Mouse (Mus musculus) adrenal gland, postnatal 14 days (tissue): ENCODE results near the gene Poc1b. TPM values are rescaled to one million over a fixed set of nuclear protein-coding genes. Genes with fewer than 3 reads are reported as not detected.
A peak's percentile ranks its signal among the peaks of the same experiment; 100 is the strongest.

ENCODE experiments used
- DNase-seq: peaks from one replicate; pipeline ENCODE4 v3.0.0; 2021; ENCODE audit warnings: mixed read lengths
- total RNA-seq: library from RNA; stranded (reverse); gene quantifications from 2 replicates; pipeline ENCODE4 v1.2.3, GENCODE M21; 2021

The Poc1b gene
- total RNA-seq, 1 experiment from 2014 or later: 12.7 TPM

GRCm38 (mm10) chr10:99115471-99116236 is 8.8 kb downstream of the Poc1b start:
- DNase-seq: no peak

DNA sequence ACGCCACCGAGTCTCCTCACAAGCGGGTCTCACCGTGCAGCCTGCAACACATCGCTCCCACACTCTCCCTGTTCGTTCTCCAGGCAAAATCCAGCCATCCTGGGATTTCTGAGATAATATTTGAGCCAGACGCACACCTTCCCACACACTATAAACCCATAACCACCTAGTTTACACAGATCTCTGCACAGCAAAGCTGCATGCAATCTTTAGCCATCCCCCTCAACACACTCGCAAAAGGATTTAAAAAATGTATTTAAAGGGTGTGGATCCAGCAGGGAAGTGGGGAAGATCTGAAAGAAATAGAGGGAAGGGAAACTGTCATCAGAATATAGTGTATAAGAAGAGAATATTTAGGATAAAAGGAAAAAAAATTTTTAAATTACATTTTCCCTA is 9.4 kb downstream of the Poc1b start:
- no peak for DNase-seq

DNA sequence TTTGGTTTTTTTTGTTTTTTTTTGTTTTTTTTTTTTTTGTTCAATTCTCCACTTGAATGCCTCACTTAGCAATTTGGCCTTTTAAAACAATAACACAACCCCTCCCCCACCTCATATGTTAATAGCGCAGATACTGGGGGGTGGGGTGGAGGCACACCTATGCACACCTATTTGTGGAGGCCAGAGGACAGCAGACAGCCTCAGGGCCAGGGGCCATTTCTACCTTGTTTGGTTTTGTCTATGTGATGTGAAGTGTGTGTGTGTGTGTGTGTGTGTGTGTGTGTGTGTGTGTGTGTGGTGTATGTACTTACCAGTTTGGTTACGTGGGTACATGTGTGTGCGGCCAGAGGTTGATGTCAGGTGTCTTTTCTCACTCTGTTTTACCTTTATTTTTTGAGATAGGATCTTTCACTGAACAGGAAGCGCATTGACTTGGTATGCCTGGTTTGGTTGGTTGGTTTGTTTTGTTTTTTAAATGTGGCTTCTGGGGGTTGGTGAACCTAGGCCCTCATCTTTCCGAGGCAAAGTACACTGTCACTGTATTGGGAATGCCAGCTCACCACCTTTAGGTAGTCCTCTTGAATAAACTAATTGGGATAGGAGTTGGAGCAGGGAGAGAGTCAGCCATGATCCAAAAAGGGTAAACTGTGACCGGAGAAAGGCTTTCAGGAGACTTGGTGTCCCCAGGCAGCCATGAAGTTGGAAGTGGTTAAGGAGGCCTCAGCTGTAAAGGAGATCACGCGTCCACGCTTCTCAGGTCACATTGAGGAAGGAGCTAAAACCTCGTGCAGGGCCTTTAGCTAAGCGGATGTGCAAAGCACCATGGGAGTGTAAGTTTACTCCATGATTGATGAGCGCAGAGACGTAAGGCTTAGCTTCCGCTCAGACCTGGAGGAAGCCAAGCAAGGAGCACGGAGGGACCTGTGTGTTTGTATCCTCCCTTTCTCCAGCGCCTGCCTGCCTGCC is 10.1 kb downstream of the Poc1b start:
- DNase-seq: no peak

DNA sequence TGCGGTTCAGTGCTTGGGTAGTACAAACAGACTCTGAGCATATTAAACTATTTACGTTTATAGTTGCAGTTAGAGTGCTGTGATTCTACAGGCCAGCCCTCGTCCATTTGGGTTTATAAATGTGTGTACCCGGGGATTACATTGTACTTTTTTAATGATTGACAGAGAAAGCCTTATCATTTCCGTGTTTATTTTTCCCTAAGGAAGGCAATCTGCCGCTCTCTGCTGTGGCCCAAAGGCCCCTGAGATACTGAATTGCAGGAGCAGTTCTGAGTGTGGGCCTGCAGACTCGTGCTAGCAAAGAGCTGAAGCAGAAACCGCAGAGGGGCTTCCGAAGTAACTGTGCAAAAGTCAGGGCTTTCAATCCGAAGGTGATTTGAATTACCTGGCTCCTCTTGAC is 11.0 kb downstream of the Poc1b start:
- DNase-seq: no peak

DNA sequence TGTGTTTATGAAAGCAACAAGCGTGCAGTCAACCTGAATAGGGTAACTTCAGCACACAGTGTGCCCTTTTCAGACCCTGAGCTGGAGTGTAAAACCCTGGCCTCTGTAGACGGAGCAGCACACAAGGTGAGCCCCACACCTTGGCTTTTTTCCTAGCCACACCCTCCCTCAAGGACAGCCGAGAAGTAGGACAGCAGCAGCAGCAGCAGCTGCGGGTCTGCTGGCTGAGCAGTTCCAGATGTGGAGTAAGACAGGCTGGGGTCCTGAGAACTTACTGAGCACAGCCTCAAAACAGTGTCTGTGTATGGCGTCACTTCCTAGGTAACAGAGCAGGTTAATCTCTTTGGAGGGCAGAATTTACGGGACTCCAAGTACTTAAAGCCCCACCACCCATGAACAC is 11.9 kb downstream of the Poc1b start:
- no peak for DNase-seq

GRCm38 (mm10) chr10:99119471-99119870 is 12.6 kb downstream of the Poc1b start:
- no peak for DNase-seq

- no peak for DNase-seq
These were observed 19.4 kb downstream of the Poc1b start, which contains the start of gene Phxr2 for GRCm38 (mm10) chr10:99126225-99126624. Gene Phxr2, minus strand, starts transcription at chr10:99126325.

DNA sequence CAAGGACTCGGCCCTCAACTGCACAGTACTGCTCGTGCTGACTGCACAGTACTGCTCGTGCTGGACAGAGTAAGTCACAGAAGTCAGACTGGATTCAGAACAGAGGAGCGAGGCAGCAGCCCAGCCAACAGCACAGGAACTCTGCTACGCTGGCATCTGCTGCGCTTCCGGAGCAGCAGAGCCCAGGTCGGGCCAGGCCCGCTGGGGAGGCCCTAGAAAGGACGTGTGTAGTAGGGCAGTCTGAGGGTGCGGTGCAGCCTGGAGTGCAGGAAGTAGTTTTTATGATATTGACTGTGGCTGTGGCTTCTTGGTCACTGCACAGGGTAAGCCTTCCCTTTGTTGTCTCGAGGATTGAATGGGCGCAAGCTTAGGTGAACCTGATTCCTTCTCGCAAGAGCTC is 20.1 kb downstream of the Poc1b start:
- no peak for DNase-seq

GRCm38 (mm10) chr10:99127691-99128261 is 20.9 kb downstream of the Poc1b start:
- DNase-seq: no peak

DNA sequence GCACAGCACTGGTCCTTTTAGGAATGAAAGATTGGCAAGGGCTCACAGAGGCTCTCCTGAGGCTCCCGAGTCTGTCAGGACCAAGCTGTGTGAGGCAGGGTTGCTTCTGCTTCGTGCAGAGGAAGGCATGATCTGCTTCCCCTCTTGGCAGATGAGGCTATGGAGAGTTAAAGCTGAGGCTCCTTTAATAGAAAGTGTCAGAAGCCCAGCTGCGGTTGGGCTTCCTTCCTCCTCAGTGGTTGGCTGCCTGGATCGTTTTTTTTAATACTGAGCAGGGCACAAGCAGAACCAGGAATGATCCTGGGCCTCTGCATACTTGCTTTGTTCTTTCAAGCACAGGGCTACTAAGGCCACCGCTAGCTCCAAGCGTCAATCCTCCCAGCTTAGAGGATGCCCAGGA is 23.8 kb downstream of the Poc1b start:
- DNase-seq: no peak

GRCm38 (mm10) chr10:99131298-99131697 is 24.5 kb downstream of the Poc1b start:
- no peak for DNase-seq

DNA sequence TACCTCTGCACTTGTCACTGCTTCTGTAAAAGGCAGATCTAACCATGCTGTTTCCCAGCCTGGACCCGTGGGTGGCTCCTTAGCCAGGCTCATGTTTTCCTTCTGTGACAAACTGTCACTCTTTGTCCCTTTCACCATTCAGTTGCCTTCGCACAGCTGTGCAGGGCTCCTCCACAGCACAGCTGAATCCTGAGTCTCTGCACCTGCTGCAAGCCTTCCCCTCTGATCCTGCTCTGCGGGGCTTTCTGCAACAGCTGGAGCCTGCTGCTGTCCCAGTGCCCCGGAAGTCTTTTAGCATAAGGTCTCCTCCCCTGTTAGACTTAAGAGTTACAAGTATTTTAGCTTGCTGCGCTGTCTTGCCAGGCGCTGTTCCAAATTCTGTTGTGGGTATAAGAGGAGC is 25.4 kb downstream of the Poc1b start:
- DNase-seq: no peak

- no peak for DNase-seq
These were observed 25.9 kb downstream of the Poc1b start for GRCm38 (mm10) chr10:99132595-99133272.

DNA sequence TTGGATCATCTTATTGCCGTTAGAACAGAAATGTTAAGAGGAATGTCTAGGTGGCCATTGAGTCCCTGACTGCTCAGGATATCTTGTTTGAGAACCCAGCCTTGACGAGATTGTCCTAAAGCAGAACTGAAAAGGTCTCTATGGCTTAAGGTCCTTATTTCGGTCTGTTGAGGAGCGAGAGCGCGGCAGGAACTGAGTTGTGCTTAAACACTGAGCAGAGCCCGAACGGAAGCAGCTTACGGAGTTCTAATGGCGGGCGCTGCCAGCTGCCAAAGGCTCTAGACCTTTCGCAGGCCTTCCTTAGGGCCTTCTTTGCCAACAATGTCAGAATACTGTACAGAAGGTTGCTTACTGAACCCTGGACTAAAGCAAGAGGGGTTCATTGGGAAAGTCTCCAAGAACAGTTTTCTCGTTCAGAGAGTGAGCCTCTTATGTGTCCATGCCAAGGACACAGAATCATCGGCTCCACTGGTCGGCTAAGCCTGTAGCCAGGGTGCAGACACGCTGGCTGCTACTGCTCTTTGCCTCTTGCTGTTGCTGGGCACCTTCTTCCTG is 26.6 kb downstream of the Poc1b start:
- DNase-seq: no peak

GRCm38 (mm10) chr10:99136337-99136736 is 29.5 kb downstream of the Poc1b start:
- DNase-seq: peak; percentile 63

- DNase-seq: no peak
These were observed 38.8 kb downstream of the Poc1b start for GRCm38 (mm10) chr10:99145611-99146010.

DNA sequence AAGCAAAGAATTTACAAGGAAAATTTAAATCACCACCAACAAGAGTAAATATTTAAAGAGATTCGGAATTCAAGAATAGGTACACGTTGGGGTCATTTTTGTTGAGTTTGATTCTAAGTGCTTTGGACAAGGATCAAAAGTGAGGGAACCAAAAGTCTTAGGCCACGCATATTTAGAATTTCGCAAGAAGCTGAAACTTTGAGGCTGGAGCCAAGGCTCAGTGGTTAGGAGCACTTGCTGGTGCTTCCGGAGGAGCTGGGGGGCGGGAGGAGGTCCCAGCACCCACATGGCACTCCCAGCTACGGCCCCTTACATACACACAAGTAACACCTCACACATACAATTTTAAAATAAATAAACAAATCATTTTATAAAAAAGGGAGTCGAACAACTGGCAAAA is 39.8 kb downstream of the Poc1b start:
- DNase-seq: no peak

GRCm38 (mm10) chr10:99150016-99150415 is 43.2 kb downstream of the Poc1b start:
- no peak for DNase-seq

DNA sequence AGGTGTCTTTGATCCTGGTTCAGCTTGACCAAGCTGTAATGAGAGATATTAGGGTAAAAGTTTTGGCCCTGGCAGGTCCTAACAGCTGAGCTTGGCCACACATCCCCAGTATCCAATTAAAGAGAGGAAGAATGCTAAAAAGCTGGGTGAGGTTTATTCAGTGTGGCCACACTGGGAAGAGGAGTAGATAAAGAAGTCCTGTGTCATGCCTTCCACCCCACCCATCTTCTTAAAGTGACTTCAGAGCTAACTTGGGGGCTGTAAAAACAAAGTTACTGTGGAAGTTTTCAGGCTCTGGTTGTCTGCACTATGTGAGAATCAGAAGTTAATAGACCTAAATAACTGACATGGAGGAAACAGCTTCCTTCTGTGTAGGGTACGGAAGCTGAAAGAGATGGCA is 44.7 kb downstream of the Poc1b start:
- no peak for DNase-seq

- DNase-seq: peak; percentile 64
These were observed 45.2 kb downstream of the Poc1b start for GRCm38 (mm10) chr10:99152063-99152462.

- no peak for DNase-seq
These were observed 47.8 kb downstream of the Poc1b start for GRCm38 (mm10) chr10:99154635-99155034.

DNA sequence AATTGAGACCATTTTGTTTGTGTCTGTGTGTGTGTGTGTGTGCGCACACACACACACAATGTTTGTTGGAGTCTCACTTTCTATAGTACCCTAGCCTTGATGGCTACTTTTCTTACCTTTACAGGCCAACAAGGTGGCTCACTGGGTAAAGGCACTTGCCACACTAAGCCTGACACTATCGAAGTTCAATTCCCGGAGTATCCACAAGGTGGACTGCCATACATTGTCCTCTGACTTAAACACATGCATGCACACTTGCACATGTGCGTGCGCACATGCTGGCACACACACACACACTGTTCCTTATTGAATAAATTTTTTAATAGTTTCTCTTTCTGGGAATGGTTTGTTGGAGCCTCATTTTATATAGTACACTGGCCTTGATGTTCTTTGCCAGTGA is 50.0 kb downstream of the Poc1b start:
- DNase-seq: no peak
